Mouse (Mus musculus) neural tube, embryonic 11.5 days (tissue): ENCODE measurements around the gene Ttll4. TPM values are rescaled to one million over a fixed set of nuclear protein-coding genes. Genes with fewer than 3 reads are reported as not detected.

Source experiments
- ATAC-seq: fragments of 200-750 bp; cut with Nextera tagmentation; 2 replicates; pipeline ENCODE4 v1.8.0; 2017; ENCODE audit warnings: moderate number of reproducible peaks, mild to moderate bottlenecking, moderate TSS enrichment, moderate library complexity; ENCODE audit not compliant: insufficient read depth, low FRiP score, low TSS enrichment
- DNase-seq: peaks from one replicate; pipeline ENCODE4 v3.0.0-alpha.2; 2015; ENCODE audit warnings: low spot score
- H3K27ac ChIP-seq: fragments of 300-500 bp; sonication (generic); 2 replicates; pipeline ENCODE4 v1.5.1; 2014; ENCODE audit warnings: low read depth, mild to moderate bottlenecking, low read length
- H3K27me3 ChIP-seq: fragments of 300-500 bp; sonication (generic); 2 replicates; pipeline ENCODE4 v1.6.1; 2014; ENCODE audit warnings: mild to moderate bottlenecking, low read length, mixed read lengths; ENCODE audit not compliant: control insufficient read depth, insufficient read depth
- H3K36me3 ChIP-seq: fragments of 300-500 bp; sonication (generic); 2 replicates; pipeline ENCODE4 v1.6.1; 2014; ENCODE audit warnings: mild to moderate bottlenecking, low read length, moderate library complexity, mixed read lengths; ENCODE audit not compliant: control insufficient read depth, insufficient read depth
- H3K4me1 ChIP-seq: fragments of 300-500 bp; sonication (generic); 2 replicates; pipeline ENCODE4 v1.6.1; 2014; ENCODE audit warnings: low read length, mixed read lengths; ENCODE audit not compliant: control insufficient read depth, insufficient read depth
- H3K4me2 ChIP-seq: fragments of 300-500 bp; sonication (generic); 2 replicates; pipeline ENCODE4 v1.6.1; 2014; ENCODE audit warnings: low read depth, mild to moderate bottlenecking, moderate library complexity
- H3K4me3 ChIP-seq: fragments of 300-500 bp; sonication (generic); 2 replicates; pipeline ENCODE4 v1.5.1; 2014; ENCODE audit warnings: low read depth, low read length
- H3K9ac ChIP-seq: fragments of 300-500 bp; sonication (generic); 2 replicates; pipeline ENCODE4 v1.6.1; 2014; ENCODE audit warnings: mild to moderate bottlenecking, low read length
- H3K9me3 ChIP-seq: fragments of 300-500 bp; sonication (generic); 2 replicates; pipeline ENCODE4 v1.6.1; 2016; ENCODE audit warnings: low read length; ENCODE audit not compliant: control insufficient read depth
- WGBS: fragments of 180-500 bp; shearing (Covaris S2); extraction: QIAGEN DNeasy Blood & Tissue Kit; methylation state at CpG from one replicate; pipeline ENCODE4 v1.1.7; 2014; 5-methylcytosine and 5-hydroxymethylcytosine counted together
- polyA plus RNA-seq: library from polyadenylated mRNA; unstranded; fragments of >200 nt; fragmentation: Nextera tagmentation; extraction: Ambion mirVana; gene quantifications from 2 replicates; pipeline ENCODE4 v1.2.1, GENCODE M21; 2014

The Ttll4 gene
- polyA plus RNA-seq: 42.5 and 50.2 TPM in 2 replicates

DNA sequence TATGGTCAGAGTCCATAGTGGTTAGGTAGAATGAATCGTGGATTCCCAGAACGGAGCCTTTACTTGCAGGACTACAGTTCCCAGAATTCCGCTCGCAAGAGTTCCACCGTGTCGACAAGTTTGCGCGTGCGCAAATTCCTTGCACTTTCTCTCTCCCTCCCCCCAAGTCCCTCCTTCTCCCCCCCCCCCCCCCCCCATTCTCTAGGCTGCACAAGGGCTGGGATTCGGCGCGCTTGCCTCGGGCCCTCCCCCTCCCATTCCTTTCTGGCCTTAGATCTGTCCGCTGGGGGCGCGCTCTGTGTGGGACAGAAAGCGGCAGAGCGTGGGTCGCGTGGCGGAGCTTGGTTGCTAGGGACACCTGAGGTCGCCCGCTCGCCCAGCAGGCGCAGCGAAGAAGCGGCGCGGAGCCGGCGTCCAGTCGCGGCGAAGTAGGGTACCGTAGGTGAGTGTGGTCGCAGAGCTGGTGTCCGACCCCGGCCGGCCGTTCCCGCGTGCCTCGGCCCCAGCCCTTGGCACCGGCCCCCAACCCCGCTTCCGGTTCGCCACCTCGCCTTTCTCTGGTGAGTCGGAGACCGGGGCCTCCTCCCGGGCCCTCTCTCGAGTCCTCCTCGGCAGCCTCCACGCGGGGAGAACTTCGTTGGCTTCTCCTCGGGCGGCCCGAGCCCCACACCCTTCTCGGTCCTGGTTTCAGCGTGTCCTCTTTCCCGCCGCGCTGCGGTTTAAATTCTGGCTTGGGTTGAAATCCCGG is at the start of gene Ttll4:
TSS of gene Ttll4 (plus strand) at position 298 of the 748 bp plus-strand sequence.
- Histone ChIP-seq H3K4me1 (0 out of 2 replicates have a peak, but pooled peaks cover 3% of the 10 kb centered on the region), H3K36me3 (no peaks in the 10 kb centered on the region), H3K9ac (peak within 1 kb of the TSS; percentile 78), H3K27me3 (no peaks in the 10 kb centered on the region), H3K9me3 (no peaks in the 10 kb centered on the region), H3K27ac (peak within 1 kb of the TSS; percentile 42), H3K4me2 (peak within 1 kb of the TSS; percentile 56), H3K4me3 (peak within 1 kb of the TSS; percentile 61)
- peak; percentile 95 for DNase-seq
- ATAC-seq: peak; percentile 99
- 1% methylated on average over 58 of the region's 66 CpGs for WGBS

DNA sequence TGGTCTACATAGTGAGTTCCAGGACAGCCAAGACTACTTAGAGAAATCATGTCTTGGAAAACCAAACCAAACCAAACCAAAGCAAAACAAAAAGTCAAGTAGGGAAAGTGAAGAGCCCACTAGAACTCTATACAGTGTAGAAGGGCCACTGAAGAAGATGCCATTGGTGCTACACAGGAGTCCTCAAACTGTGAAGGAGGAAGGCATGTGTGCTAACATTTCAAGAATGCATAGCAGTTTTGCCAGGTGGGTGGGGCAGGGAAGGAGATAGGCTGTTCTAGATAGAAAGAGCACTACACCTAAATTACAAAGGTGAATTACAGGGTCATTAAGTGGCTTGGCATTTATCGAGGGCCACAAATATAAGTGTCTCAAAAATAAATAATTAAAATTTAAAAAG is 37.4 kb upstream of the Ttll4 start:
- no peaks in the 10 kb centered on the region for H3K27me3 ChIP-seq
- 0 out of 2 replicates have a peak, but pooled peaks cover 2% of the 10 kb centered on the region for H3K36me3 ChIP-seq
- H3K9ac ChIP-seq: no peak overlapping the region
- H3K9me3 ChIP-seq: no peaks in the 10 kb centered on the region
- WGBS: 100% methylated on average over 1 of the region's 1 CpGs
- H3K4me2 ChIP-seq: no peak overlapping the region
- DNase-seq (no peak), ATAC-seq (no peak)
- H3K27ac ChIP-seq: no peak overlapping the region
- no peak overlapping the region for H3K4me3 ChIP-seq
- no peaks in the 10 kb centered on the region for H3K4me1 ChIP-seq

DNA sequence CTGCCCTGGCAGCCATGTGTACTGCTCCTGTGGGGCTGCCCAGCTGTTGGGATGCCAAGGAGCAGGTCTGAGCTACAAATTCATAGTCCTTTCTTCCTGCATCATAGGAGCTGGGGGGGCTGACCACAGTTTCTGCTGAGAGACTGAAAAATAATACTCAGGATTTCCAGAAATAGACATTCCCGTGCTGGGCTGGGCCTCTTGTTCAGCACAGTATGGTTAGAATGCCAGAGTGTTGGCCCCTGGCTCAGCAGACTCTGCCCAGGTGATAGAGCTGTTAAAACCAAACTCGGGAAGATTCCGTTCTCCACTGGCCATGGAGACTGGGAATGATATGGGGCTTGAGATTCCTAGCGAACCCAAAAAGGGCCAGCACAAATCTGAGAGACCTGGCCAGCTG is 35.5 kb upstream of the Ttll4 start:
- 88% methylated on average over 4 of the region's 4 CpGs for WGBS
- Histone ChIP-seq H3K4me2 (no peak overlapping the region), H3K36me3 (0 out of 2 replicates have a peak, but pooled peaks cover 2% of the 10 kb centered on the region)

DNA sequence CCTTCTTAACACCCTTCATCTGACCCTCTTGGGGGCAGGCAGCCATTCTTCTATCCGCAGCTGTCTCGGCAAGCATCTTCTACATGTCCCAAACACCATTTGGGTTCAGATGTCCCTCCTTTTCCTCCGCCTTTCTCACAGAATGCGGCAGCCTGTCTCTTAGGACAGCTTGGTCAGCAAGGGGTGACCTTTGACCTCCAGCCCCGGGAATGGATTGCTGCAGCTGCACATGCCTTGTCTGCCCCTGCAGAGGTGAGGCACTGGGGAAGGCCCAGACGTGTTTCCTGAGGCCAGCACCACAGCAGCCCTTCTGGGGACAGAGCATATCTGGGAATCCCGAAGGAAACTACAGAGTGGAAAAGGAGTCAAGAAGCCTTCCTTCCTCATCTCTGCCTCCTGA is 33.5 kb upstream of the Ttll4 start:
- Histone ChIP-seq H3K27ac (no peak overlapping the region), H3K4me1 (no peaks in the 10 kb centered on the region), H3K9me3 (no peaks in the 10 kb centered on the region), H3K9ac (no peak overlapping the region), H3K36me3 (0 out of 2 replicates have a peak, but pooled peaks cover 2% of the 10 kb centered on the region), H3K4me2 (no peak overlapping the region), H3K4me3 (no peak overlapping the region), H3K27me3 (no peaks in the 10 kb centered on the region)
- DNase-seq (no peak), ATAC-seq (no peak)
- 48% methylated on average over 7 of the region's 7 CpGs for WGBS

More for the DNA sequence above, 35.5 kb upstream of the Ttll4 start:
- Histone ChIP-seq H3K9me3 (no peaks in the 10 kb centered on the region), H3K4me3 (no peak overlapping the region), H3K4me1 (no peaks in the 10 kb centered on the region), H3K9ac (no peak overlapping the region), H3K27me3 (no peaks in the 10 kb centered on the region), H3K27ac (no peak overlapping the region)
- no peak for DNase-seq
- ATAC-seq: no peak

DNA sequence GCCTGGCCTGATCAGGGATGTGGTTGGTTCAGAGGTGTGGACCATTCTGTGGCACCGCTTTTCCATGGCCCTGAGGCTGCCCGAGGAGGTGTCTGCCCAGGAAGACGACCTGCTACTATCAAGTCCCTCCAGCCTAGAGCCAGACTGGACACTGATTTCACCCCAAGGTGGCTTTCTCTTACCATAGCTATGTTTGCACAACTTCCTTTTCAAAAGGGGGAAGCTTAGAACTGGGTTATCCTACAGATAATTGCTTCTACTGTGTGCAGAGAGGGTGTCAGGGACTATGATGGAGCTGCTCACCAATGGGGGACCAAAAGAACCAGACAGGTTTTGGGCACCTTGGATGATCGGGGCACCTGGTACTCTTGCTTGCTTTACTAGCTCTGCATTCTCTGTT is 28.8 kb upstream of the Ttll4 start:
- H3K9ac ChIP-seq: no peak overlapping the region
- no peaks in the 10 kb centered on the region for H3K36me3 ChIP-seq
- no peaks in the 10 kb centered on the region for H3K4me1 ChIP-seq
- H3K4me3 ChIP-seq: no peak overlapping the region
- DNase-seq (no peak), ATAC-seq (no peak)
- H3K4me2 ChIP-seq: no peak overlapping the region
- 84% methylated on average over 4 of the region's 4 CpGs for WGBS
- H3K27me3 ChIP-seq: no peaks in the 10 kb centered on the region
- H3K9me3 ChIP-seq: no peaks in the 10 kb centered on the region
- H3K27ac ChIP-seq: no peak overlapping the region

DNA sequence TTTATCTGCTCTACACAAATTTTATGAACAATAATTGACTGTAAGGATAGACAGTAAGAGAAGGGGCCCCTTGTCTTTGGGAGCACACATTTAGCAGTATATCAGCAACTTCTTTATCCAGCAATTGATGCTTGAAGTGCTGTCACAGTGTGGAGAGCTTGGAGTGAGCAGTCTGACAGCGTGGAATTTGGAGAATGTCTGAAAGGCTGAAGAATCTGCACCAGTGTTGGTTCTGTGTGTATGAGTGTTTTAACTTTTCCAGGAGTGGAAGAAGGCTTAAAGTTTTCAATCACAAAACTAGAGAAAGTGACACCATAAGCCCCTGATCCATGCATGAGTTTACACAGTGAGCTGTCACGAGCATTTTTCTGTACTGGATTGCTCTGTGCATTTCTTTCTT is 18.0 kb upstream of the Ttll4 start:
- no peak for DNase-seq
- H3K36me3 ChIP-seq: no peaks in the 10 kb centered on the region
- H3K9ac ChIP-seq: no peak overlapping the region
- no peaks in the 10 kb centered on the region for H3K27me3 ChIP-seq
- H3K4me2 ChIP-seq: no peak overlapping the region
- H3K4me3 ChIP-seq: no peak overlapping the region
- H3K27ac ChIP-seq: no peak overlapping the region
- no peaks in the 10 kb centered on the region for H3K9me3 ChIP-seq
- ATAC-seq: no peak
- H3K4me1 ChIP-seq: no peaks in the 10 kb centered on the region
- 85% methylated on average over 2 of the region's 2 CpGs for WGBS

DNA sequence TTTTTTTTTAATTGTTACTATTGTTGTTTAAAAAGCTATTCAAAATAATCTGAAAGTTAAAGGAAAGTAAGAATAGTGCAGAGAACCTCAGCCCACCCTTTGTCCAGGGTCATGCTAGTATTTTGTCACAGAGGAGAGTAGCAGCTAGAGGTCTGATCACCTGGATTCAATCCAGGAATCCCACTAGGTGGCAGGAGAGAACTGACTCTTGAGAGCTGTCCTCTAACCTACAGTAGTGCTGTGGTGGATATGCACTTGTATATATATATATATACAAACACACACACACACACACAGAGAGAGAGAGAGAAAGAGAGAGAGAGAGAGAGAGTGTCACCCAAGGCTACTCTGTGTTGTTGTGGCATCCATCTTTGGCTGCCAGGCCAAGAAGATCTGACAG is 17.6 kb upstream of the Ttll4 start:
- H3K4me1 ChIP-seq: no peaks in the 10 kb centered on the region

DNA sequence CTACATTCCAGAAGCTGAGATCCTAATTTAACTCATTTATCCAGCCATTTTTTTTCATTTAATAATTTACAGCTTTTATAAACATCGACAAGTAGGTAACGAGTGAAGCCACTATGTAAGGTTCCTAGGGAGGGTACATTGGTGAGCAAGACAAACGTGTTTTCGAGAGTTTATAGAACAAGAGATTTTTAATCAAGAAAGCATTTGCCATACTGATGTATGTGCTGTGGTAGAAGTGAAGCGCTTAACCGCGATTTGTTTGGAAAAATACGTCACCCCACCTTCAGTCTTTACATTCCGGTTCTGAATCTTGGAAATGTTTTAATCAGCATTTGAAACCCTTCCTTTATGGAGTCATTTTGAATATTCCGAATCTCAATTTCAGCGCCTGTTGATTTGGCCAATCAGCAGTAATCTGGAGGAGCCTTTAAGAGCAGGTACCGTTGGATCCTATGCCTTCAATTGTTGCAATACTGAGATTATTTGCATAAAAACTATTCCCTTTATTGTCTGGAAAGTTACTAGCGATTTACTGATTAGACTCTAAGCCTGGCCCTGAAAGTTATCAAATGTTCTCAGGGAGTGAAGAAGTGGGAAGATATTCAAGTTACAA is 814 bp downstream of the Ttll4 start:
- H3K9me3 ChIP-seq: no peaks in the 10 kb centered on the region
- no peaks in the 10 kb centered on the region for H3K36me3 ChIP-seq
- no peak for DNase-seq
- ATAC-seq: no peak
- H3K27me3 ChIP-seq: no peaks in the 10 kb centered on the region
- 4% methylated on average over 13 of the region's 13 CpGs for WGBS
- no peak overlapping the region for H3K27ac ChIP-seq
- peak overlapping the region; percentile 78 for H3K9ac ChIP-seq
- H3K4me2 ChIP-seq: peak overlapping the region; percentile 56
- 0 out of 2 replicates have a peak, but pooled peaks cover 3% of the 10 kb centered on the region for H3K4me1 ChIP-seq
- peak overlapping the region; percentile 61 for H3K4me3 ChIP-seq

More for the DNA sequence above, 17.6 kb upstream of the Ttll4 start:
- H3K27ac ChIP-seq: no peak overlapping the region
- H3K36me3 ChIP-seq: no peaks in the 10 kb centered on the region
- H3K27me3 ChIP-seq: no peaks in the 10 kb centered on the region
- H3K9ac ChIP-seq: no peak overlapping the region
- H3K4me3 ChIP-seq: no peak overlapping the region
- no peaks in the 10 kb centered on the region for H3K9me3 ChIP-seq
- ATAC-seq: no peak
- no peak overlapping the region for H3K4me2 ChIP-seq
- DNase-seq: no peak

DNA sequence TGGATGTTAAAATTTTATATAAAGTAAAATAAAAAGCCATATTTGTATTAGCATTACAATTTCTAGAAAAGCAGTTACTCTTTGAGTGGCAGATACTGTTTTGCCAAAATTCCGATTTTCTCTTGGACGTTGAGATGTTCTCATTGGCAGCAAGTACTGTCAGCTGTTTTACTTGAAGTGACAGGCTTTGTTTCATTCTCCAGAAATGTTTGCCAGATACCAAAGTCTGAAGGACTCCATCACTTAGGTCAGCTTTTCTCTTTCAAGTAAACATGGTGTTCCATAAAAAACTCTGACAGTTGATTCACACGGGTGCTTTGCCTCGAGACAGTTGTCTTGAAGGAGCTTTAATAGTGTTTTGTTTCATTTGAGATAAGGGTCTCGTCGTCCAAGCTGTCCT is 3.6 kb downstream of the Ttll4 start:
- Histone ChIP-seq H3K36me3 (no peaks in the 10 kb centered on the region), H3K27ac (no peak overlapping the region), H3K4me3 (no peak overlapping the region), H3K27me3 (no peaks in the 10 kb centered on the region), H3K9me3 (no peaks in the 10 kb centered on the region), H3K9ac (no peak overlapping the region), H3K4me2 (no peak overlapping the region), H3K4me1 (0 out of 2 replicates have a peak, but pooled peaks cover 3% of the 10 kb centered on the region)
- no peak for DNase-seq
- ATAC-seq: no peak
- 87% methylated on average over 6 of the region's 6 CpGs for WGBS
